ENCODE assay signal across 12 mouse cellular contexts in the genomic region with DNA sequence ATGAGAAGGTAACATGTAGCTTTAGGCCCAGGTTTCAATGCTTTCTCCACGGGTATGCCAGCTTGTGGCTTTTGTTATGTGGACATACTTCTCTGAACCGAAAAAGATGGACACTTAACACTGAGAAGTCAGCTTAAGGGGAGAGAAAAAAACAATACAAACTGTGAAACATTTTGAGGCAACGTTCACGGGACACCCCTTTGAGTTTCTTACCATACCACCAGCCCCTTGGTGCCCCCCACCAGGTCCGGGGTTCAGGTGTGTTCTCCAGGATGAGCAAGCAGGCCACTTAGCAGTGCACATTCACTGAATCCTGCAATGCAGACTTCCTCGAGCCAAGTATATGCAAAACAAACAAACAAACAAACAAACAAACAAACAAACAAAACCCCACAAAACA. TPM values are rescaled to one million over a fixed set of nuclear protein-coding genes. Genes with fewer than 3 reads are reported as not detected.
DNase-seq lines count a peak whose midpoint lies in the region; ATAC-seq and TF ChIP-seq lines count a peak whose summit lies in the region.
"Had no signal": no experiment of that assay in that cellular context is flagged by ENCODE, and none has a peak within 500 bp of the region (broad histone marks: within the 10 kb centered on the region; RNA-seq: fewer than 3 reads in every experiment).

No protein-coding gene starts in this region.

- no peak for DNase-seq in heart, embryonic 10.5 days (ENCODE audit: low spot score)
- no peak for DNase-seq in heart, postnatal 14 days
- DNase-seq in lung, embryonic 14.5 days = no peak
- no peak for DNase-seq in lung, postnatal 25 days (ENCODE audit: low spot score)
- no peak for DNase-seq in liver, postnatal 0 days
- no peak for DNase-seq in T-cell, adult 2 months (ENCODE audit: low spot score)
- no peak for DNase-seq in right cerebral cortex, postnatal 14 days

- WGBS in heart, embryonic 10.5 days = 60% methylated on average over 6 of the region's 6 CpGs
- WGBS in lung, embryonic 14.5 days = 54% methylated on average over 6 of the region's 6 CpGs
- WGBS in embryonic facial prominence, embryonic 15.5 days = 41% methylated on average over 6 of the region's 6 CpGs
- 59% methylated on average over 6 of the region's 6 CpGs for WGBS in liver, postnatal 0 days (ENCODE audit: insufficient replicate concordance)

- no peak for TF ChIP-seq EP300 in liver, postnatal 0 days (IDR thresholded peaks at IDR 0.05; ENCODE audit: low read depth)

- no peaks in the 10 kb centered on the region for H3K9me3 ChIP-seq in heart, embryonic 10.5 days
- no peaks in the 10 kb centered on the region for H3K9me3 ChIP-seq in lung, embryonic 14.5 days (ENCODE audit: low read depth, low read length)
- H3K9me3 ChIP-seq in embryonic facial prominence, embryonic 15.5 days (replicated peaks) = no peaks in the 10 kb centered on the region
- H3K9me3 ChIP-seq in liver, postnatal 0 days (ENCODE audit: low read length) = no peaks in the 10 kb centered on the region

- intact Hi-C loops in heart, postnatal 14 days (cut with DNase I) = loop anchor here (5.0 kb wide), 1 partner anchor 183 kb away; a partner anchor contains a TSS

- peak overlapping the region; percentile 63 for H3K4me2 ChIP-seq in lung, embryonic 14.5 days
- peak overlapping the region; percentile 63; the same call in 1 of the 2 replicates for H3K4me2 ChIP-seq in embryonic facial prominence, embryonic 15.5 days (replicated peaks)
- peak overlapping the region; percentile 67 for H3K4me2 ChIP-seq in liver, postnatal 0 days (ENCODE audit: low read depth, low read length)

- H3K27me3 ChIP-seq in heart, embryonic 10.5 days (ENCODE audit: insufficient read depth, poor library complexity, severe bottlenecking) = no peaks in the 10 kb centered on the region
- no peaks in the 10 kb centered on the region for H3K27me3 ChIP-seq in lung, embryonic 14.5 days (ENCODE audit: insufficient read depth, low read length)
- H3K27me3 ChIP-seq in embryonic facial prominence, embryonic 15.5 days = no peaks in the 10 kb centered on the region
- no peaks in the 10 kb centered on the region for H3K27me3 ChIP-seq in liver, postnatal 0 days (ENCODE audit: insufficient read depth, low read length)

- peaks cover 33% of the 10 kb centered on the region for H3K4me1 ChIP-seq in heart, embryonic 10.5 days
- peaks cover 19% of the 10 kb centered on the region for H3K4me1 ChIP-seq in lung, embryonic 14.5 days (ENCODE audit: insufficient read depth)
- H3K4me1 ChIP-seq in embryonic facial prominence, embryonic 15.5 days = peaks cover 28% of the 10 kb centered on the region
- H3K4me1 ChIP-seq in liver, postnatal 0 days (ENCODE audit: insufficient read depth) = peaks cover 30% of the 10 kb centered on the region

- H3K27ac ChIP-seq in heart, embryonic 10.5 days = peak overlapping the region; percentile 91; the same call in 1 of the 2 replicates
- no peak overlapping the region for H3K27ac ChIP-seq in lung, embryonic 14.5 days (ENCODE audit: low read depth)
- no peak overlapping the region for H3K27ac ChIP-seq in embryonic facial prominence, embryonic 15.5 days (replicated peaks)
- H3K27ac ChIP-seq in liver, postnatal 0 days (ENCODE audit: low read depth) = peak overlapping the region; percentile 87

- peak overlapping the region; percentile 63 for H3K4me3 ChIP-seq in heart, embryonic 10.5 days
- H3K4me3 ChIP-seq in lung, embryonic 14.5 days (ENCODE audit: low read depth, low read length) = peak overlapping the region; percentile 29; the same call in 1 of the 2 replicates
- no peak overlapping the region for H3K4me3 ChIP-seq in embryonic facial prominence, embryonic 15.5 days (replicated peaks)
- H3K4me3 ChIP-seq in liver, postnatal 0 days (ENCODE audit: low read depth, low read length) = peak overlapping the region; percentile 45

- H3K9ac ChIP-seq in lung, embryonic 14.5 days = no peak overlapping the region; the same call in 1 of the 2 replicates
- H3K9ac ChIP-seq in embryonic facial prominence, embryonic 15.5 days = 0 out of 2 replicates have a peak overlapping the region, but pooled peaks have one; percentile 37
- H3K9ac ChIP-seq in liver, postnatal 0 days (replicated peaks) = peak overlapping the region; percentile 68

- ATAC-seq in lung, embryonic 14.5 days (ENCODE audit: insufficient read depth) = no peak
- no peak for ATAC-seq in embryonic facial prominence, embryonic 15.5 days (ENCODE audit: insufficient number of reproducible peaks, low FRiP score, low TSS enrichment, low read depth)
- no peak for ATAC-seq in liver, postnatal 0 days

- TF ChIP-seq CTCF in lung, embryonic 14.5 days (IDR thresholded peaks at IDR 0.05; ENCODE audit: low read depth) = no peak
- TF ChIP-seq CTCF in liver, postnatal 0 days (IDR thresholded peaks at IDR 0.05; ENCODE audit: low read depth) = no peak

- H3K36me3 ChIP-seq in heart, embryonic 10.5 days = no peaks in the 10 kb centered on the region
- H3K36me3 ChIP-seq in lung, embryonic 14.5 days (ENCODE audit: insufficient read depth) = no peaks in the 10 kb centered on the region
- H3K36me3 ChIP-seq in embryonic facial prominence, embryonic 15.5 days = no peaks in the 10 kb centered on the region
- no peaks in the 10 kb centered on the region for H3K36me3 ChIP-seq in liver, postnatal 0 days (replicated peaks; ENCODE audit: insufficient read depth, low read length)

RNA-seq across cellular contexts. Expression of a gene that starts 14.5 kb away (rescaled TPM):
- 27.7 and 28.7 TPM in 2 replicates for polyA plus RNA-seq in heart, embryonic 10.5 days (2016; fragmentation: Nextera tagmentation; extraction: Ambion mirVana)
- total RNA-seq in heart, postnatal 14 days (2021) = 10 to 100 TPM; 37.0 to 40.7 TPM
- polyA plus RNA-seq in lung, embryonic 14.5 days (2014; fragmentation: Nextera tagmentation; extraction: Ambion mirVana) = 36.7 and 38.3 TPM in 2 replicates
- polyA plus RNA-seq in embryonic facial prominence, embryonic 15.5 days (2015; fragmentation: Nextera tagmentation; extraction: Ambion mirVana) = 41.7 and 47.9 TPM in 2 replicates
- 24.4 and 24.5 TPM in 2 replicates for polyA plus RNA-seq in liver, postnatal 0 days (2015; fragmentation: Nextera tagmentation; extraction: Ambion mirVana)

RNA-seq across cellular contexts. Expression of a gene that starts 46.7 kb away (rescaled TPM):
- polyA plus RNA-seq in heart, embryonic 10.5 days (2016; fragmentation: Nextera tagmentation; extraction: Ambion mirVana) = not detected in 2 replicates
- total RNA-seq in heart, postnatal 14 days (2021) = not detected
- polyA plus RNA-seq in lung, embryonic 14.5 days (2014; fragmentation: Nextera tagmentation; extraction: Ambion mirVana) = 4.8 and 5.8 TPM in 2 replicates
- polyA plus RNA-seq in embryonic facial prominence, embryonic 15.5 days (2015; fragmentation: Nextera tagmentation; extraction: Ambion mirVana) = not detected in 2 replicates
- polyA plus RNA-seq in liver, postnatal 0 days (2015; fragmentation: Nextera tagmentation; extraction: Ambion mirVana) = not detected in 2 replicates
- total RNA-seq: adrenal gland, adult 2 months; common myeloid progenitor, adult 5-6 weeks; gastrocnemius, postnatal 4 days; left cerebral cortex, adult 8-10 months had no signal
- polyA plus RNA-seq: adrenal gland, adult 2 months had no signal

Comparison
In these comparisons a context has a peak if more than half of its experiments do, and no peak if none do; other contexts are left out.
1. H3K27ac ChIP-seq: peak in heart, embryonic 10.5 days (single experiment) and liver, postnatal 0 days (single experiment); none in lung, embryonic 14.5 days (single experiment) and embryonic facial prominence, embryonic 15.5 days (single experiment).
2. Peak in every context shown above with its lines, with median percentiles within 50 percentile points of each other: H3K4me2 ChIP-seq.